ENCODE assay signal across 10 mouse cellular contexts in genomic region chr9:96824026-96824425, GRCm38 (mm10).
A peak's percentile ranks its signal among the peaks of the same experiment; 100 is the strongest.
DNase-seq lines count a peak whose midpoint lies in the region; ATAC-seq and TF ChIP-seq lines count a peak whose summit lies in the region.
"Had no signal": no experiment of that assay in that cellular context is flagged by ENCODE, and none has a peak within 500 bp of the region (broad histone marks: within the 10 kb centered on the region; RNA-seq: fewer than 3 reads in every experiment).

No protein-coding gene starts in this region.

- no peaks in the 10 kb centered on the region for H3K9me3 ChIP-seq in heart, embryonic 12.5 days (replicated peaks)
- H3K9me3 ChIP-seq in heart, embryonic 10.5 days: no peaks in the 10 kb centered on the region
- no peaks in the 10 kb centered on the region for H3K9me3 ChIP-seq in stomach, postnatal 0 days (ENCODE audit: control insufficient read depth, low read length)
- H3K9me3 ChIP-seq: forebrain, embryonic 10.5 days; liver, embryonic 13.5 days had no signal

- intact Hi-C loops in left cerebral cortex, postnatal 36 days (cut with DNase I): no loop called here

- H3K27me3 ChIP-seq in heart, embryonic 12.5 days (replicated peaks): no peaks in the 10 kb centered on the region
- no peaks in the 10 kb centered on the region for H3K27me3 ChIP-seq in heart, embryonic 10.5 days (ENCODE audit: insufficient read depth, poor library complexity, severe bottlenecking)
- no peaks in the 10 kb centered on the region for H3K27me3 ChIP-seq in stomach, postnatal 0 days (ENCODE audit: control insufficient read depth, insufficient read depth, low read length)
- H3K27me3 ChIP-seq: liver, embryonic 13.5 days had no signal

- peaks cover 13% of the 10 kb centered on the region for H3K4me1 ChIP-seq in heart, embryonic 12.5 days (replicated peaks)
- H3K4me1 ChIP-seq in heart, embryonic 10.5 days: peaks cover 15% of the 10 kb centered on the region
- H3K4me1 ChIP-seq in stomach, postnatal 0 days (replicated peaks; ENCODE audit: control insufficient read depth, insufficient read depth): no peaks in the 10 kb centered on the region
- H3K4me1 ChIP-seq: liver, embryonic 13.5 days had no signal

- no peak overlapping the region for H3K9ac ChIP-seq in heart, embryonic 12.5 days
- H3K9ac ChIP-seq in stomach, postnatal 0 days (ENCODE audit: low read length): no peak overlapping the region
- H3K9ac ChIP-seq: liver, embryonic 13.5 days had no signal

- no peak overlapping the region for H3K27ac ChIP-seq in heart, embryonic 12.5 days (ENCODE audit: poor library complexity, severe bottlenecking)
- no peak overlapping the region for H3K27ac ChIP-seq in heart, embryonic 10.5 days
- H3K27ac ChIP-seq in stomach, postnatal 0 days (replicated peaks): no peak overlapping the region
- H3K27ac ChIP-seq: forebrain, embryonic 10.5 days; liver, embryonic 13.5 days had no signal

- no peak overlapping the region for H3K4me2 ChIP-seq in heart, embryonic 12.5 days
- H3K4me2 ChIP-seq in stomach, postnatal 0 days (replicated peaks; ENCODE audit: low read depth): no peak overlapping the region
- H3K4me2 ChIP-seq: liver, embryonic 13.5 days had no signal

- 0 out of 2 replicates have a peak, but pooled peaks have one; percentile 39 for ATAC-seq in heart, embryonic 12.5 days (ENCODE audit: insufficient number of reproducible peaks, low FRiP score)
- ATAC-seq in stomach, postnatal 0 days (ENCODE audit: low FRiP score, low TSS enrichment): peak; percentile 49; the same call in 1 of the 2 replicates

- H3K36me3 ChIP-seq in heart, embryonic 12.5 days: peaks cover 18% of the 10 kb centered on the region
- peaks cover 26% of the 10 kb centered on the region for H3K36me3 ChIP-seq in heart, embryonic 10.5 days
- H3K36me3 ChIP-seq in stomach, postnatal 0 days (ENCODE audit: control insufficient read depth, insufficient read depth, low read length): no peaks in the 10 kb centered on the region
- H3K36me3 ChIP-seq: liver, embryonic 13.5 days had no signal

- no peak for DNase-seq in heart, embryonic 10.5 days (ENCODE audit: low spot score)
- DNase-seq in ovary, adult 18-20 months (ENCODE audit: low spot score): peak; percentile 28
- no peak for DNase-seq in ovary, postnatal 14 days (ENCODE audit: low spot score)
- DNase-seq in adrenal gland, postnatal 36 days: peak; percentile 81 to 87
- no peak for DNase-seq in stomach, postnatal 0 days (ENCODE audit: low spot score)
- DNase-seq in left cerebral cortex, postnatal 36 days (ENCODE audit: low spot score in 2 of 2): no peak
- DNase-seq: layer of hippocampus, adult 9-11 months; liver, embryonic 13.5 days had no signal

- 36% methylated on average over 12 of the region's 12 CpGs for WGBS in heart, embryonic 12.5 days
- WGBS in heart, embryonic 10.5 days: 49% methylated on average over 12 of the region's 12 CpGs
- WGBS in stomach, postnatal 0 days: 54% methylated on average over 12 of the region's 12 CpGs

- TF ChIP-seq CTCF in stomach, postnatal 0 days (IDR thresholded peaks at IDR 0.05; ENCODE audit: low read depth): no peak

- TF ChIP-seq EP300 in stomach, postnatal 0 days (optimal IDR thresholded peaks at IDR 0.05): no peak

- H3K4me3 ChIP-seq in heart, embryonic 12.5 days: no peak overlapping the region
- H3K4me3 ChIP-seq in heart, embryonic 10.5 days: no peak overlapping the region
- no peak overlapping the region for H3K4me3 ChIP-seq in stomach, postnatal 0 days (ENCODE audit: low read depth, low read length)
- H3K4me3 ChIP-seq: forebrain, embryonic 10.5 days; liver, embryonic 13.5 days had no signal

Comparison
In these comparisons a context has a peak if more than half of its experiments do, and no peak if none do; other contexts are left out.
1. DNase-seq: peak in ovary, adult 18-20 months (single experiment) and adrenal gland, postnatal 36 days (2 of 2); none in heart, embryonic 10.5 days (single experiment), ovary, postnatal 14 days (single experiment), stomach, postnatal 0 days (single experiment) and left cerebral cortex, postnatal 36 days (0 of 2).